Mouse (Mus musculus): Measurements from ENCODE around the gene Gatad2a. TPM values are rescaled to one million over a fixed set of nuclear protein-coding genes. Genes with fewer than 3 reads are reported as not detected.

The Gatad2a gene
- polyA plus RNA-seq, 2 experiments = 18.3 to 22.7 TPM

DNA sequence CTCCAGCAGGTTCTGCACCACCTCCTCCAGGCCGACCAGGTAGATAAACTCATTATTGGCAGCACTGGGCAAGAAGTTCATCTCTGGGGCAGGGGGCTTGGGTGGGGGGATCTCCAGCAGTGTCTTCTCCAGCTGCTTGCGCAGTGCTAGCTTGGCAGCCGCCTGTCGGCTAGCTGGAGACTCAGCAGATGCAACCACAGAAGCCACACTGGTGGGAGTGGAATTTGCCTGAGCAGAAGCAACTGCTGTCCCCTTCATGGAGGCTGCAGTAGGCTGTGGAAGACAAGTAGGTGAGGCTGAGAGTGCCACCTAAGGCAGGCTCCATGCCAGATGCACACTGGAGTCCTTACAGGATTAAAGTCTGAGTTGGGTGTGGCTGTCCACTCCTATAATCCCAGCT lies 81.7 kb downstream of the Gatad2a start:
- Histone ChIP-seq H3K27ac (no peak overlapping the region), H3K9ac (replicated peaks) (no peak overlapping the region), H3K4me3 (ENCODE audit: insufficient read depth in 1 of 2, low read depth in 2 of 2, low read length in 2 of 2) (no peak overlapping the region), H3K27me3 (ENCODE audit: control insufficient read depth, insufficient read depth, low read length) (no peaks in the 10 kb centered on the region), H3K9me3 (ENCODE audit: control insufficient read depth, low read length) (no peaks in the 10 kb centered on the region), H3K4me2 (ENCODE audit: low read depth) (no peak overlapping the region), H3K36me3 (replicated peaks; ENCODE audit: control insufficient read depth, insufficient read depth, low read depth) (peaks cover 75% of the 10 kb centered on the region), H3K4me1 (replicated peaks; ENCODE audit: control insufficient read depth in 2 of 2, insufficient read depth in 2 of 2, low read length in 1 of 2) (peaks cover 5 to 6% of the 10 kb centered on the region in 2 experiments; a peak in 3 of 4 replicates)
- DNase-seq (ENCODE audit: low read depth in 3 of 3, low spot score in 3 of 3) (no peak), ATAC-seq (ENCODE audit: insufficient read depth) (no peak)
- WGBS (ENCODE audit: insufficient replicate concordance) = 78% methylated on average over 4 of the region's 4 CpGs
- no peak for TF ChIP-seq CTCF (IDR thresholded peaks at IDR 0.05; ENCODE audit: low read depth)
- TF ChIP-seq EP300 (IDR thresholded peaks at IDR 0.05; ENCODE audit: low read depth) = no peak

DNA sequence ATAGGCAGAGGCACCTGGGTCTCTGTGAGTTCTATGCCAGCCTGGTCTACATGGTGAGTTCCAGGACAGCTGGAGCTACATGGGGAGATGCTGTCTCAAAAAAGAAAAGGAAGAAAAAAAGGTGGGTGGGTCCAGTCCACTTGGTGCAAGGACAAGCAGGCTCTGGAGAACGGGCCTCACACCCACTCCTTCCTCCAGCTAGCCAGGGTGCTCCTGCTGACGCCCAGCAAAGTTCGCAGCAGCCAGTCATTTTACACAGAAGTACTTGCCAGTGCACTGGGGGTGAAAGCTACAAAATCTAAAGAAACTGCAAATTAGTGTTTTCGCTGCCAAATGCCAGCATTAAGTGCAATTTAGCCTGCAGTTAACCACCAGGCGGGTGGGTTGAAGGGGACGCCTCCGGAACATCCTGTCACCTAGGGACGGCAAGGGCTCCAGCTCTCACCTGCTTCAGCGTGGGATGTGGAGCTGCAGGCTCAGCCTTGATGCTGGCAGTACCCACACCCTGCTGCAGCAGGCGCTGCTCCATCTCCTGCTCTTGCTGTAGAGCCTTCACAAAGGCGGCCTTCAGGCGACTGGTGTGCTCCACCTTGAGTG lies 83.6 kb downstream of the Gatad2a start:
- H3K9ac ChIP-seq (replicated peaks) = no peak overlapping the region
- no peak overlapping the region for H3K4me3 ChIP-seq (ENCODE audit: insufficient read depth in 1 of 2, low read depth in 2 of 2, low read length in 2 of 2)
- no peaks in the 10 kb centered on the region for H3K9me3 ChIP-seq (ENCODE audit: control insufficient read depth, low read length)
- TF ChIP-seq CTCF (IDR thresholded peaks at IDR 0.05; ENCODE audit: low read depth) (no peak), EP300 (IDR thresholded peaks at IDR 0.05; ENCODE audit: low read depth) (no peak)
- ATAC-seq (ENCODE audit: insufficient read depth) (no peak), DNase-seq (ENCODE audit: low read depth in 3 of 3, low spot score in 3 of 3) (no peak)
- 83% methylated on average over 12 of the region's 12 CpGs for WGBS (ENCODE audit: insufficient replicate concordance)
- no peak overlapping the region for H3K27ac ChIP-seq
- H3K36me3 ChIP-seq (replicated peaks; ENCODE audit: control insufficient read depth, insufficient read depth, low read depth) = peaks cover 72% of the 10 kb centered on the region
- no peaks in the 10 kb centered on the region for H3K27me3 ChIP-seq (ENCODE audit: control insufficient read depth, insufficient read depth, low read length)
- no peak overlapping the region for H3K4me2 ChIP-seq (ENCODE audit: low read depth)
- H3K4me1 ChIP-seq (replicated peaks; ENCODE audit: control insufficient read depth in 2 of 2, insufficient read depth in 2 of 2, low read length in 1 of 2) = no peaks in the 10 kb centered on the region

DNA sequence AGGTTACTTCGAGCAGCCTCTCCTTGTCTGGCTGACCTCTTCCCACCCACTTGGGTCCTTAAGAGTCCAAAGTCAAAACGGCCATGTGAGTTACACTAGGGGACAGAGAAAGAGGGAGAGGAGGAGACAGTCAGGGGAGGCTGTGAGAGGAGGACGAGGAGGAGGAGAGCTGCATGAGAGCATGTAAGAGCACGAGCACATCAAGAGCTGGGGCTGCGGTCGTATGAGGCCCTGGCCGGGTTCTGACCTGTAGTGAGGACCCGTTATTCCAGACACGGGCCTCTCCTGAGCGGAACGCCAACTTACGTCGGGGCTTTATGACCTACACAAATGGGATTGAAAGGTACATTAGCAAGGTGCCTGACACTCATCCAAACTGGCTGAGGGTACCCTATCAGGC lies 84.3 kb downstream of the Gatad2a start:
- Histone ChIP-seq H3K4me1 (replicated peaks; ENCODE audit: control insufficient read depth in 2 of 2, insufficient read depth in 2 of 2, low read length in 1 of 2) (no peaks in the 10 kb centered on the region), H3K27me3 (ENCODE audit: control insufficient read depth, insufficient read depth, low read length) (no peaks in the 10 kb centered on the region), H3K4me3 (ENCODE audit: insufficient read depth in 1 of 2, low read depth in 2 of 2, low read length in 2 of 2) (no peak overlapping the region), H3K9me3 (ENCODE audit: control insufficient read depth, low read length) (no peaks in the 10 kb centered on the region), H3K27ac (no peak overlapping the region), H3K36me3 (replicated peaks; ENCODE audit: control insufficient read depth, insufficient read depth, low read depth) (peaks cover 65% of the 10 kb centered on the region), H3K4me2 (ENCODE audit: low read depth) (no peak overlapping the region), H3K9ac (replicated peaks) (no peak overlapping the region)
- no peak for DNase-seq (ENCODE audit: low read depth in 3 of 3, low spot score in 3 of 3)
- ATAC-seq (ENCODE audit: insufficient read depth) = no peak
- 86% methylated on average over 13 of the region's 13 CpGs for WGBS (ENCODE audit: insufficient replicate concordance)
- no peak for TF ChIP-seq CTCF (IDR thresholded peaks at IDR 0.05; ENCODE audit: low read depth)
- no peak for TF ChIP-seq EP300 (IDR thresholded peaks at IDR 0.05; ENCODE audit: low read depth)

DNA sequence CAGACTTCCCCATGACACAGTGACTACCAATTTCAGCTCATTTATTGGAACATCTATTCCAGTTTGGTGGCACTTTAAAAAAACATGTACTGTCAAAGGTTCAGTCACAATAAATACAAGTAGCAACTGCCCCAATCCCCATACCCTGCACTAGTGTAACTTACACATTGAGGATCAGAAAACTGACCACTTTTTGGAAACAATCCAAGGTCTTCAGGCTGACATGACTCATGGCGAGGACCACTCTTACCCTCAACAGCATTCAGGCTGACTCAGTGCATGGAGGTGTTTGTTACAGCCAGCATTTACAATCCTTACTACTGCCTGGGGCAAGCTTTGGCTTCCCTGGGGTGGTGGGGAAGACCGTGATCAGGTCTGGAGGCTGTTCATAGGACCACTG lies 89.1 kb downstream of the Gatad2a start:
- Histone ChIP-seq H3K9me3 (ENCODE audit: control insufficient read depth, low read length) (no peaks in the 10 kb centered on the region), H3K27ac (no peak overlapping the region), H3K4me3 (ENCODE audit: insufficient read depth in 1 of 2, low read depth in 2 of 2, low read length in 2 of 2) (no peak overlapping the region), H3K4me2 (ENCODE audit: low read depth) (no peak overlapping the region), H3K9ac (replicated peaks) (no peak overlapping the region), H3K36me3 (replicated peaks; ENCODE audit: control insufficient read depth, insufficient read depth, low read depth) (peaks cover 25% of the 10 kb centered on the region), H3K4me1 (replicated peaks; ENCODE audit: control insufficient read depth in 2 of 2, insufficient read depth in 2 of 2, low read length in 1 of 2) (peaks cover 4 to 5% of the 10 kb centered on the region in 2 experiments; a peak in 2 of 4 replicates), H3K27me3 (ENCODE audit: control insufficient read depth, insufficient read depth, low read length) (no peaks in the 10 kb centered on the region)
- ATAC-seq (ENCODE audit: insufficient read depth) (no peak), DNase-seq (ENCODE audit: low read depth in 3 of 3, low spot score in 3 of 3) (no peak)
- no peak for TF ChIP-seq EP300 (IDR thresholded peaks at IDR 0.05; ENCODE audit: low read depth)
- no peak for TF ChIP-seq CTCF (IDR thresholded peaks at IDR 0.05; ENCODE audit: low read depth)
- 79% methylated on average over 2 of the region's 2 CpGs for WGBS (ENCODE audit: insufficient replicate concordance)

DNA sequence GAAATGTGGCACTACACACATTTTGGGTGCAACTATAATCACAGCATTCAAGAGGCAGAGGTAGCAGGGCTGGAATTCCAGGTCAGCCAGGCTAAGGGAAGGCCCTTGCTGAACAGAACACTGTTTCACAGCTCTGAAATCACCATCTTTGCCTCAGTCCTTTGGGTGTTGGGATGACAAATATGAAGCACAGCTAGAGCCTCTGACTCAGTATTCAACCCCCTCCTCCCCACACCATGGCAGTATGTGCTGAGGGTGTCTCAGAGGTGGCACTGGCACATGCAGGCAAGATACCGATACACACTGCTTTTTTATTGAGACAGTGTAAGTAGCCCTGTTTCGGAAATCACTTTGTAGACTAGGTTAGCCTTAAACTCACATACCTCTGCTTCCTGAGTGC lies 89.9 kb downstream of the Gatad2a start:
- ATAC-seq (ENCODE audit: insufficient read depth) (no peak), DNase-seq (ENCODE audit: low read depth in 3 of 3, low spot score in 3 of 3) (no peak)
- Histone ChIP-seq H3K9me3 (ENCODE audit: control insufficient read depth, low read length) (no peaks in the 10 kb centered on the region), H3K4me3 (ENCODE audit: insufficient read depth in 1 of 2, low read depth in 2 of 2, low read length in 2 of 2) (no peak overlapping the region), H3K27me3 (ENCODE audit: control insufficient read depth, insufficient read depth, low read length) (no peaks in the 10 kb centered on the region), H3K9ac (replicated peaks) (no peak overlapping the region), H3K36me3 (replicated peaks; ENCODE audit: control insufficient read depth, insufficient read depth, low read depth) (peaks cover 17% of the 10 kb centered on the region), H3K27ac (no peak overlapping the region), H3K4me1 (replicated peaks; ENCODE audit: control insufficient read depth in 2 of 2, insufficient read depth in 2 of 2, low read length in 1 of 2) (peaks cover 4 to 5% of the 10 kb centered on the region in 2 experiments; a peak in 2 of 4 replicates), H3K4me2 (ENCODE audit: low read depth) (no peak overlapping the region)
- TF ChIP-seq CTCF (IDR thresholded peaks at IDR 0.05; ENCODE audit: low read depth) (no peak), EP300 (IDR thresholded peaks at IDR 0.05; ENCODE audit: low read depth) (no peak)
- 82% methylated on average over 2 of the region's 2 CpGs for WGBS (ENCODE audit: insufficient replicate concordance)
